Comparison of ENCODE assay signal across 25 mouse cellular contexts in the genomic region with DNA sequence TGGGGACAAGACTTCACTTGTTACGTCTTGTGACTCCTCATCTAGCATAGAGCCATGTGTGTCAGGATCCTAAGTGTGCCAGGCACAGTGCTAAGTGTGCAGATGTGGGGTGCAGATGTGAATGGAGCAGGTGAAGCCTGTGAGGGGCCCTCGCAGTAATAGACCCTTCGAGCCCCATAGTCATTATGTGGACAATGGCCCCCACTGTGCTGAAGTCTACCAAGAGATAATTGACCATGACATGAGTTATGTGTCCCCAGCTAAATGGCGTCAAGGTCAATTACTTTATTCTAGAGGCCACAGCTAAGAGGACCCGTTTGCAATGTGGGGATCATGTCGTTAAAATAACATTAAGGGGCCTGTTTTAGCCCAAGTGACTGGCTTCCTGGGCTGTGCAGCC.
DNase-seq lines count a peak whose midpoint lies in the region; ATAC-seq and TF ChIP-seq lines count a peak whose summit lies in the region.
"Had no signal": no experiment of that assay in that cellular context is flagged by ENCODE, and none has a peak within 500 bp of the region (broad histone marks: within the 10 kb centered on the region; RNA-seq: fewer than 3 reads in every experiment).

No protein-coding gene starts in this region.

- no peak overlapping the region for H3K4me3 ChIP-seq in kidney, postnatal 0 days (replicated peaks; ENCODE audit: low read depth, low read length)
- H3K4me3 ChIP-seq: embryonic facial prominence, embryonic 13.5 days; erythroblast, embryonic 14.5 days; forebrain, embryonic 13.5 days; heart, embryonic 15.5 days; limb, embryonic 13.5 days; liver, embryonic 12.5 days had no signal

- H3K36me3 ChIP-seq in kidney, postnatal 0 days (ENCODE audit: insufficient read depth, low read length), result no peaks in the 10 kb centered on the region
- H3K36me3 ChIP-seq: embryonic facial prominence, embryonic 13.5 days; heart, embryonic 15.5 days; limb, embryonic 13.5 days; liver, embryonic 12.5 days had no signal

- ATAC-seq in kidney, postnatal 0 days (replicated peaks; ENCODE audit: low FRiP score, low read depth), result no peak
- ATAC-seq: forebrain, embryonic 13.5 days; liver, embryonic 12.5 days had no signal

- TF ChIP-seq CTCF in kidney, postnatal 0 days (IDR thresholded peaks at IDR 0.05; ENCODE audit: low read depth), result no peak

- no peak overlapping the region for H3K9ac ChIP-seq in kidney, postnatal 0 days (ENCODE audit: low read depth, low read length)
- H3K9ac ChIP-seq: embryonic facial prominence, embryonic 13.5 days; forebrain, embryonic 13.5 days; heart, embryonic 15.5 days; limb, embryonic 13.5 days; liver, embryonic 12.5 days had no signal

- no peaks in the 10 kb centered on the region for H3K9me3 ChIP-seq in kidney, postnatal 0 days (replicated peaks; ENCODE audit: low read length)
- H3K9me3 ChIP-seq: embryonic facial prominence, embryonic 13.5 days; forebrain, embryonic 13.5 days; heart, embryonic 15.5 days; limb, embryonic 13.5 days; liver, embryonic 12.5 days had no signal

- H3K27me3 ChIP-seq in kidney, postnatal 0 days (ENCODE audit: insufficient read depth, low read length), result no peaks in the 10 kb centered on the region
- H3K27me3 ChIP-seq: forebrain, embryonic 13.5 days; heart, embryonic 15.5 days; liver, embryonic 12.5 days had no signal

- no peaks in the 10 kb centered on the region for H3K4me1 ChIP-seq in kidney, postnatal 0 days (replicated peaks; ENCODE audit: insufficient read depth, low read length)
- H3K4me1 ChIP-seq: embryonic facial prominence, embryonic 13.5 days; forebrain, embryonic 13.5 days; heart, embryonic 15.5 days; liver, embryonic 12.5 days had no signal

- H3K4me2 ChIP-seq in kidney, postnatal 0 days (ENCODE audit: low read length), result no peak overlapping the region
- H3K4me2 ChIP-seq: embryonic facial prominence, embryonic 13.5 days; forebrain, embryonic 13.5 days; heart, embryonic 15.5 days; limb, embryonic 13.5 days; liver, embryonic 12.5 days had no signal

- WGBS in kidney, postnatal 0 days, result 22% methylated on average over 6 of the region's 6 CpGs

- DNase-seq in kidney, postnatal 0 days (ENCODE audit: low spot score), result peak; percentile 17
- no peak for DNase-seq in kidney, adult 9 months
- peak; percentile 31 for DNase-seq in embryo, embryonic 11.5 days (ENCODE audit: low read depth, low spot score)
- DNase-seq in forelimb bud, embryonic 11.5 days (ENCODE audit: low read depth, low spot score), result peak; percentile 20
- DNase-seq in retina, embryonic 14.5 days (ENCODE audit: low spot score), result peak; percentile 48
- DNase-seq in lung, postnatal 36 days, result no peak
- no peak for DNase-seq in adrenal gland, postnatal 14 days
- DNase-seq: adrenal gland, adult 2 months; cerebellum, adult 11-12 months; cerebellum, postnatal 14 days; gastrocnemius, postnatal 25 days; heart, postnatal 4 days; kidney, adult 11 months; kidney, postnatal 36 days; layer of hippocampus, postnatal 36 days; lung, adult 18-20 months; lung, postnatal 10 days; midbrain, embryonic 14.5 days; right cerebral cortex, postnatal 25 days had no signal

- no peak overlapping the region for H3K27ac ChIP-seq in kidney, postnatal 0 days
- H3K27ac ChIP-seq: embryonic facial prominence, embryonic 13.5 days; forebrain, embryonic 13.5 days; heart, embryonic 15.5 days; limb, embryonic 13.5 days; liver, embryonic 12.5 days had no signal

Comparison
In these comparisons a context has a peak if more than half of its experiments do, and no peak if none do; other contexts are left out.
1. DNase-seq: peak in kidney, postnatal 0 days (single experiment), embryo, embryonic 11.5 days (single experiment), forelimb bud, embryonic 11.5 days (single experiment) and retina, embryonic 14.5 days (single experiment); none in kidney, adult 9 months (single experiment), lung, postnatal 36 days (single experiment) and adrenal gland, postnatal 14 days (single experiment).